ENCODE assay signal across 15 mouse cellular contexts in genomic region chr13:114681887-114682286, GRCm38 (mm10).
"Had no signal": no experiment of that assay in that cellular context is flagged by ENCODE, and none has a peak within 500 bp of the region (broad histone marks: within the 10 kb centered on the region; RNA-seq: fewer than 3 reads in every experiment).

No protein-coding gene starts in this region.

- H3K27me3 ChIP-seq: kidney, embryonic 15.5 days; liver, embryonic 15.5 days; neural tube, embryonic 15.5 days had no signal

- ATAC-seq: lung, postnatal 0 days had no signal

- H3K9me3 ChIP-seq: kidney, embryonic 15.5 days; limb, embryonic 10.5 days; liver, embryonic 15.5 days; midbrain, embryonic 10.5 days; neural tube, embryonic 15.5 days had no signal

- H3K36me3 ChIP-seq: kidney, embryonic 15.5 days; limb, embryonic 10.5 days; liver, embryonic 15.5 days; midbrain, embryonic 10.5 days; neural tube, embryonic 15.5 days had no signal

- H3K4me1 ChIP-seq: limb, embryonic 10.5 days; liver, embryonic 15.5 days; midbrain, embryonic 10.5 days; neural tube, embryonic 15.5 days had no signal

- H3K4me3 ChIP-seq: kidney, embryonic 15.5 days; left cerebral cortex, adult 2 months; limb, embryonic 10.5 days; liver, embryonic 15.5 days; midbrain, embryonic 10.5 days; myocyte; neural tube, embryonic 15.5 days had no signal

- DNase-seq: kidney, postnatal 14 days; lung, adult 2 months; midbrain, embryonic 14.5 days; right cerebral cortex, postnatal 4 days; spleen, adult 18-20 months; thymus, adult 2 months; thymus, postnatal 25 days had no signal
